Mouse (Mus musculus) thymus, adult 2 months (tissue): ENCODE results near the gene Nkx1-1. TPM values are rescaled to one million over a fixed set of nuclear protein-coding genes. Genes with fewer than 3 reads are reported as not detected.

ENCODE experiments used
- DNase-seq: peaks from one replicate; pipeline ENCODE4 v3.0.0; 2021
- H3K27ac ChIP-seq: fragments of 200-500 bp; 2 replicates; pipeline ENCODE4 v1.5.1; 2012; ENCODE audit warnings: low read length, control low read depth; ENCODE audit not compliant: control insufficient read depth, insufficient read depth
- H3K27me3 ChIP-seq: fragments of 200-500 bp; 2 replicates; pipeline ENCODE4 v1.6.1; 2012; ENCODE audit warnings: mild to moderate bottlenecking, low read length, moderate library complexity, mixed read lengths; ENCODE audit not compliant: control insufficient read depth, insufficient read depth
- H3K36me3 ChIP-seq: fragments of 200-500 bp; 2 replicates; pipeline ENCODE4 v1.6.1; 2012; ENCODE audit warnings: mild to moderate bottlenecking, low read length, moderate library complexity; ENCODE audit not compliant: control insufficient read depth, insufficient read depth
- H3K4me1 ChIP-seq: fragments of 200-500 bp; replicated peaks from 2 replicates; pipeline ENCODE4 v1.6.1; 2012; ENCODE audit warnings: low read length; ENCODE audit not compliant: control insufficient read depth, insufficient read depth
- H3K4me3 ChIP-seq: fragments of 200-500 bp; 2 replicates; pipeline ENCODE4 v1.5.1; 2012; ENCODE audit warnings: mild to moderate bottlenecking, low read length, control low read depth, moderate library complexity; ENCODE audit not compliant: control insufficient read depth, insufficient read depth
- CTCF ChIP-seq: fragments of 200-500 bp; IDR thresholded peaks from 2 replicates; pipeline ENCODE4 v1.5.1; 2012; ENCODE audit warnings: mild to moderate bottlenecking, control low read depth, low read length, moderate library complexity, borderline replicate concordance; ENCODE audit not compliant: control insufficient read depth, poor library complexity, insufficient read depth; ENCODE audit errors: extremely low read depth
- POLR2A ChIP-seq: fragments of 200-500 bp; IDR thresholded peaks from 2 replicates; pipeline ENCODE4 v1.6.1; 2012; ENCODE audit warnings: mild to moderate bottlenecking, low read length, control low read depth, moderate library complexity; ENCODE audit not compliant: control insufficient read depth, poor library complexity, insufficient read depth; ENCODE audit errors: extremely low read depth
- WGBS: fragments of 180-500 bp; shearing (Covaris S2); methylation state at CpG from one replicate; pipeline ENCODE4 v1.1.7; 2018; 5-methylcytosine and 5-hydroxymethylcytosine counted together
- polyA plus RNA-seq: library from polyadenylated mRNA; depleted of rRNA; stranded (reverse); fragments of >200 nt; gene quantifications from 2 replicates; pipeline ENCODE4 v1.2.3, GENCODE M21; 2012

Gene Nkx1-1
- polyA plus RNA-seq, 1 experiment = not detected

GRCm38 (mm10) chr5:33458132-33458622 is 24.4 kb upstream of the Nkx1-1 start:
- DNase-seq = no peak
- Histone ChIP-seq H3K27me3 (no peaks in the 10 kb centered on the region), H3K4me1 (peaks cover 5% of the 10 kb centered on the region; the same call in 1 of the 2 replicates), H3K36me3 (no peaks in the 10 kb centered on the region), H3K4me3 (no peak overlapping the region), H3K27ac (no peak overlapping the region)
- 61% methylated on average over 3 of the region's 3 CpGs for WGBS
- TF ChIP-seq CTCF (no peak), POLR2A (no peak)

GRCm38 (mm10) chr5:33455737-33456136 is 22.0 kb upstream of the Nkx1-1 start:
- whole genome bisulfite sequencing = 17% methylated on average over 8 of the region's 8 CpGs
- no peak overlapping the region for H3K4me3 ChIP-seq
- no peaks in the 10 kb centered on the region for H3K27me3 ChIP-seq
- TF ChIP-seq CTCF (no peak), POLR2A (no peak)
- peaks cover 5% of the 10 kb centered on the region; the same call in 1 of the 2 replicates for H3K4me1 ChIP-seq
- no peaks in the 10 kb centered on the region for H3K36me3 ChIP-seq
- no peak for DNase-seq
- H3K27ac ChIP-seq = no peak overlapping the region

- no peak for DNase-seq
- H3K4me3 ChIP-seq = no peak overlapping the region
- H3K4me1 ChIP-seq = peaks cover 3% of the 10 kb centered on the region; the same call in 1 of the 2 replicates
- H3K27me3 ChIP-seq = peaks cover 4% of the 10 kb centered on the region; the same call in 1 of the 2 replicates
- WGBS = 56% methylated on average over 9 of the region's 9 CpGs
- no peaks in the 10 kb centered on the region for H3K36me3 ChIP-seq
- H3K27ac ChIP-seq = no peak overlapping the region
- TF ChIP-seq POLR2A (no peak), CTCF (no peak)
Observed at GRCm38 (mm10) chr5:33443794-33444193, 10.0 kb upstream of the Nkx1-1 start.

- H3K27me3 ChIP-seq = peaks cover 4% of the 10 kb centered on the region; the same call in 1 of the 2 replicates
- H3K4me1 ChIP-seq = peaks cover 3% of the 10 kb centered on the region; the same call in 1 of the 2 replicates
- 2% methylated on average over 56 of the region's 56 CpGs for WGBS
- H3K36me3 ChIP-seq = no peaks in the 10 kb centered on the region
- H3K27ac ChIP-seq = no peak overlapping the region
- no peak overlapping the region for H3K4me3 ChIP-seq
- TF ChIP-seq CTCF (peak; percentile 93), POLR2A (no peak)
- DNase-seq = peak; percentile 65
Observed at GRCm38 (mm10) chr5:33442927-33443710, 9.3 kb upstream of the Nkx1-1 start.

GRCm38 (mm10) chr5:33438214-33438613 is 4.4 kb upstream of the Nkx1-1 start:
- H3K4me3 ChIP-seq = no peak overlapping the region
- H3K27me3 ChIP-seq = peaks cover 19% of the 10 kb centered on the region
- WGBS = 5% methylated on average over 23 of the region's 23 CpGs
- TF ChIP-seq CTCF = no peak
- TF ChIP-seq POLR2A = no peak
- H3K4me1 ChIP-seq = peaks cover 7% of the 10 kb centered on the region
- peak; percentile 83 for DNase-seq
- no peaks in the 10 kb centered on the region for H3K36me3 ChIP-seq
- H3K27ac ChIP-seq = no peak overlapping the region

- WGBS = 3% methylated on average over 4 of the region's 4 CpGs
Observed at GRCm38 (mm10) chr5:33435941-33436340, 2.2 kb upstream of the Nkx1-1 start.

More at GRCm38 (mm10) chr5:33435941-33436340, 2.2 kb upstream of the Nkx1-1 start:
- no peak overlapping the region for H3K27ac ChIP-seq
- no peak for DNase-seq
- H3K4me3 ChIP-seq = no peak overlapping the region
- TF ChIP-seq POLR2A (no peak), CTCF (no peak)
- no peaks in the 10 kb centered on the region for H3K36me3 ChIP-seq
- peaks cover 4% of the 10 kb centered on the region for H3K4me1 ChIP-seq
- peaks cover 20% of the 10 kb centered on the region for H3K27me3 ChIP-seq
